Mouse (Mus musculus) liver, embryonic 14.5 days (tissue): Measurements from ENCODE around the gene D430041D05Rik. TPM values are rescaled to one million over a fixed set of nuclear protein-coding genes. Genes with fewer than 3 reads are reported as not detected.

Experiments used
- ATAC-seq: fragments of 200-750 bp; cut with Nextera tagmentation; 2 replicates; pipeline ENCODE4 v1.8.0; 2017; ENCODE audit warnings: moderate number of reproducible peaks, mild to moderate bottlenecking, moderate library complexity; ENCODE audit not compliant: insufficient read depth
- DNase-seq, 3 experiments: peaks; one replicate each; pipeline ENCODE4 v3.0.0-alpha.2; 2012 to 2013; ENCODE audit warnings: low read depth in 3 of 3, low spot score in 3 of 3
- H3K27ac ChIP-seq: fragments of 300-500 bp; sonication (generic); 2 replicates; pipeline ENCODE4 v1.5.1; 2014; ENCODE audit warnings: moderate library complexity, mild to moderate bottlenecking, control low read depth, inconsistent platforms
- H3K27me3 ChIP-seq: fragments of 300-500 bp; sonication (generic); 2 replicates; pipeline ENCODE4 v1.6.1; 2014; ENCODE audit warnings: mild to moderate bottlenecking, low read length, moderate library complexity; ENCODE audit not compliant: control insufficient read depth, insufficient read depth
- H3K36me3 ChIP-seq: fragments of 300-500 bp; sonication (generic); replicated peaks from 2 replicates; pipeline ENCODE4 v1.6.1; 2014; ENCODE audit warnings: low read depth; ENCODE audit not compliant: control insufficient read depth, insufficient read depth
- H3K4me1 ChIP-seq, 2 experiments: fragments of 200-500 bp in 1 of 2; fragments of 300-500 bp in 1 of 2; sonication (generic) in 1 of 2; replicated peaks; 2 replicates each; pipeline ENCODE4 v1.6.1; 2012 to 2014; ENCODE audit warnings: antibody characterized with exemption in 1 of 2, inconsistent platforms in 1 of 2, low read length in 1 of 2; ENCODE audit not compliant: control insufficient read depth in 2 of 2, insufficient read depth in 2 of 2
- H3K4me2 ChIP-seq: fragments of 300-500 bp; sonication (generic); 2 replicates; pipeline ENCODE4 v1.6.1; 2014; ENCODE audit warnings: low read depth, mild to moderate bottlenecking, control low read depth, moderate library complexity
- H3K4me3 ChIP-seq, 2 experiments: fragments of 200-500 bp in 1 of 2; fragments of 300-500 bp in 1 of 2; sonication (generic) in 1 of 2; 2 replicates each; pipeline ENCODE4 v1.5.1; 2012 to 2014; ENCODE audit warnings: low read depth in 2 of 2, low read length in 2 of 2, mild to moderate bottlenecking in 2 of 2, control low read depth in 1 of 2, inconsistent platforms in 1 of 2, moderate library complexity in 1 of 2; ENCODE audit not compliant: insufficient read depth in 1 of 2
- H3K9ac ChIP-seq: fragments of 300-500 bp; sonication (generic); replicated peaks from 2 replicates; pipeline ENCODE4 v1.6.1; 2014; ENCODE audit warnings: mild to moderate bottlenecking, control low read depth, moderate library complexity
- H3K9me3 ChIP-seq: fragments of 300-500 bp; sonication (generic); 2 replicates; pipeline ENCODE4 v1.6.1; 2016; ENCODE audit warnings: low read length, mixed read lengths; ENCODE audit not compliant: control insufficient read depth
- CTCF ChIP-seq: IDR thresholded peaks from 2 replicates; pipeline ENCODE4 v1.5.1; 2016; ENCODE audit warnings: antibody characterized with exemption, low read depth, control low read depth
- EP300 ChIP-seq: IDR thresholded peaks from 2 replicates; pipeline ENCODE4 v1.6.1; 2016; ENCODE audit warnings: antibody characterized with exemption, low read depth
- WGBS: fragments of 180-500 bp; shearing (Covaris S2); extraction: QIAGEN DNeasy Blood & Tissue Kit; methylation state at CpG from one replicate; pipeline ENCODE4 v1.1.7; 2014; ENCODE audit not compliant: insufficient replicate concordance; 5-methylcytosine and 5-hydroxymethylcytosine counted together
- polyA plus RNA-seq, 2 experiments: library from polyadenylated mRNA; depleted of rRNA in 1 of 2; stranded (reverse) in 1 of 2; unstranded in 1 of 2; fragments of >200 nt; fragmentation: Nextera tagmentation in 1 of 2; extraction: Ambion mirVana in 1 of 2; gene quantifications; 2 replicates each; pipeline versions ENCODE4 v1.2.1 to v1.2.3; 2012 to 2014

The D430041D05Rik gene
- polyA plus RNA-seq, 2 experiments = under 0.01 TPM; not detected in 1

- H3K4me3 ChIP-seq = no peak overlapping the region
- no peaks in the 10 kb centered on the region for H3K4me1 ChIP-seq
- H3K27ac ChIP-seq = no peak overlapping the region
- no peak for TF ChIP-seq EP300
- no peak for TF ChIP-seq CTCF
- no peaks in the 10 kb centered on the region for H3K9me3 ChIP-seq
- DNase-seq (no peak), ATAC-seq (no peak)
- no peaks in the 10 kb centered on the region for H3K27me3 ChIP-seq
- H3K36me3 ChIP-seq = no peaks in the 10 kb centered on the region
- no peak overlapping the region for H3K9ac ChIP-seq
- WGBS = 70% methylated on average over 2 of the region's 2 CpGs
- no peak overlapping the region for H3K4me2 ChIP-seq
Measured at GRCm38 (mm10) chr2:104282835-104283234, 128.0 kb downstream of the D430041D05Rik start.

DNA sequence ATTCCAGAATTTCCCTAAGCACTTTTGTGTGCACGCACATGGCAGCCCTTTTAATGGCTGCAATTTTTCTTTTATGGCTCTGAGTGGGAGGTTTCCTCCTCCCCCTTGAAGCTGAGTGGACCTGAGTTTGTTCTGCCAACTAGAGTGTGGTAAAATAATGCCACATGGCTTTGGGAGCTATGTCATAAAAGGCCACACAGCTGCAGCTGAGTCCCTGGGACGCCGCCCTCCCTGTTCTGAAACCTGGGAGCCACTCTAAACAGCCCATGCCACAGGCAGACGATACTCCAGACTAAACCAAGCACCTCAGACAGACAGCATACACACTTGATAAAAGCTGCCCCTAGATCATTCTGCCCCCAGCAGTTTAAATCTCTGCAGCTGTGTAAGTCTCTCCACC lies 143.8 kb downstream of the D430041D05Rik start:
- Histone ChIP-seq H3K9me3 (no peaks in the 10 kb centered on the region), H3K27ac (no peak overlapping the region), H3K4me2 (no peak overlapping the region), H3K4me1 (no peaks in the 10 kb centered on the region), H3K9ac (no peak overlapping the region), H3K36me3 (no peaks in the 10 kb centered on the region), H3K4me3 (no peak overlapping the region), H3K27me3 (no peaks in the 10 kb centered on the region)
- no peak for DNase-seq
- 43% methylated on average over 4 of the region's 4 CpGs for WGBS
- no peak for ATAC-seq
- no peak for TF ChIP-seq CTCF
- no peak for TF ChIP-seq EP300

DNA sequence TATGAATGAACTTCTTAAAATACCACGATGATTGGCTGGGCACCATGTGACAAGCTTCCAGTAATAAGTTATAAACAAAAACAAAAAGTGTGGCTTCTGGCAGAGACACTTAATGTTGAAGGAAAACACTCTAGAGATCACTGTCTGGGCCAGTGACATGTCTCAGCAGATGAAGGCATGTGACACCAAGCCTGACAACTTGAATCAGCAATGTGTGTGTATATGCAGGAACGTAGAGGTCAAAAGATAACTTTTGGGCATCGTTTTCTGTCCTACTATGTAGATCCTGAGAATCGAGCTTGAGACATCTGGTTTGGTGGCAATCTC lies 149.1 kb downstream of the D430041D05Rik start:
- Histone ChIP-seq H3K27me3 (no peaks in the 10 kb centered on the region), H3K4me1 (no peaks in the 10 kb centered on the region), H3K27ac (no peak overlapping the region), H3K4me3 (no peak overlapping the region), H3K4me2 (no peak overlapping the region), H3K36me3 (no peaks in the 10 kb centered on the region), H3K9me3 (no peaks in the 10 kb centered on the region), H3K9ac (no peak overlapping the region)
- DNase-seq = no peak
- no peak for ATAC-seq
- 46% methylated on average over 4 of the region's 4 CpGs for WGBS
- TF ChIP-seq CTCF (no peak), EP300 (no peak)

GRCm38 (mm10) chr2:104260920-104261740 lies 149.7 kb downstream of the D430041D05Rik start:
- WGBS = 51% methylated on average over 18 of the region's 18 CpGs
- TF ChIP-seq CTCF = no peak
- no peak for TF ChIP-seq EP300
- no peak overlapping the region for H3K4me3 ChIP-seq

DNA sequence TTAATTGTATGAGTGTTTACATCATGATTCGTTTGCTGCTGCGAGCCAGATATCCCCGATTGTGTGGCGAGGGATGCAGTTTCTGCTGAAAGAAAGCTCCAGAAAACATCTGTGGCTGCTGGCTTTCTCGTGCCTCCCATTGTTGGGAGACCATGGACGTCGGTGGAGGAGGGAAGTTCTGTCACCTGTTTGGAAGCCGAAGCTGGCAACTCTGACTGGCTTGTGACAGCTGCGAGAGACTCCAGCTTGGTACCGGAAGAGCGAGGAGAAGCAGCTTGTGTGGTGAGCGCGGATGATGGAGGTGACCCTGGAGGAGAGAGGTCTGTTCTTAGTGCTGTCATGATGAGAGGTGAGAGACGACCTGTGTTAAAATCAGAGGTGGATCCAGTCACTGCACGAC lies 154.2 kb downstream of the D430041D05Rik start:
- Histone ChIP-seq H3K4me3 (no peak overlapping the region), H3K4me2 (no peak overlapping the region), H3K4me1 (no peaks in the 10 kb centered on the region), H3K27ac (no peak overlapping the region), H3K9ac (no peak overlapping the region), H3K27me3 (no peaks in the 10 kb centered on the region), H3K9me3 (no peaks in the 10 kb centered on the region), H3K36me3 (no peaks in the 10 kb centered on the region)
- ATAC-seq = no peak
- WGBS = 59% methylated on average over 15 of the region's 15 CpGs
- TF ChIP-seq CTCF (no peak), EP300 (no peak)
- no peak for DNase-seq

More at GRCm38 (mm10) chr2:104260920-104261740, 149.7 kb downstream of the D430041D05Rik start:
- Histone ChIP-seq H3K4me1 (no peaks in the 10 kb centered on the region), H3K4me2 (no peak overlapping the region), H3K36me3 (no peaks in the 10 kb centered on the region), H3K27ac (no peak overlapping the region), H3K27me3 (no peaks in the 10 kb centered on the region), H3K9ac (no peak overlapping the region), H3K9me3 (no peaks in the 10 kb centered on the region)
- no peak for DNase-seq
- ATAC-seq = no peak
